Mouse (Mus musculus): ENCODE data around the gene Epb41l3.

- TF ChIP-seq POLR2A (IDR thresholded peaks at IDR 0.05; ENCODE audit: low read depth, low read length) (no peak), CTCF (IDR thresholded peaks at IDR 0.05; ENCODE audit: extremely low read depth, insufficient read depth, insufficient read length, insufficient replicate concordance) (no peak)
Measured at GRCm38 (mm10) chr17:69200936-69201335, 125.5 kb downstream of the Epb41l3 start.
